Mouse (Mus musculus) lung, postnatal 0 days (tissue): ENCODE data around the gene Sult1e1. TPM values are rescaled to one million over a fixed set of nuclear protein-coding genes. Genes with fewer than 3 reads are reported as not detected.
A peak's percentile ranks its signal among the peaks of the same experiment; 100 is the strongest.

Experiments used
- ATAC-seq: fragments of 200-750 bp; cut with Nextera tagmentation; 2 replicates; pipeline ENCODE4 v1.8.0; 2017; ENCODE audit warnings: moderate library complexity
- DNase-seq: peaks from one replicate; pipeline ENCODE4 v3.0.0-alpha.2; 2016; ENCODE audit warnings: low spot score
- H3K27ac ChIP-seq: fragments of 300-500 bp; sonication (generic); 2 replicates; pipeline ENCODE4 v1.5.1; 2014; ENCODE audit warnings: antibody characterized with exemption, mild to moderate bottlenecking, low read length, mixed read lengths
- H3K27me3 ChIP-seq: fragments of 300-500 bp; sonication (generic); replicated peaks from 2 replicates; pipeline ENCODE4 v1.6.1; 2014; ENCODE audit warnings: low read length, mixed read lengths; ENCODE audit not compliant: insufficient read depth
- H3K36me3 ChIP-seq: fragments of 300-500 bp; sonication (generic); 2 replicates; pipeline ENCODE4 v1.6.1; 2014; ENCODE audit warnings: low read length, mixed read lengths; ENCODE audit not compliant: insufficient read depth
- H3K4me1 ChIP-seq: fragments of 300-500 bp; sonication (generic); 2 replicates; pipeline ENCODE4 v1.6.1; 2014; ENCODE audit warnings: antibody characterized with exemption, low read depth, low read length, mixed read lengths; ENCODE audit not compliant: insufficient read depth
- H3K4me2 ChIP-seq: fragments of 300-500 bp; sonication (generic); replicated peaks from 2 replicates; pipeline ENCODE4 v1.6.1; 2014; ENCODE audit warnings: low read depth, mild to moderate bottlenecking, low read length, moderate library complexity, mixed read lengths
- H3K4me3 ChIP-seq: fragments of 300-500 bp; sonication (generic); 2 replicates; pipeline ENCODE4 v1.5.1; 2014; ENCODE audit warnings: low read depth, low read length
- H3K9ac ChIP-seq: fragments of 300-500 bp; sonication (generic); replicated peaks from 2 replicates; pipeline ENCODE4 v1.6.1; 2014; ENCODE audit warnings: low read depth, mild to moderate bottlenecking
- H3K9me3 ChIP-seq: fragments of 300-500 bp; sonication (generic); 2 replicates; pipeline ENCODE4 v1.6.1; 2016; ENCODE audit warnings: low read length, mixed read lengths
- CTCF ChIP-seq: IDR thresholded peaks from 2 replicates; pipeline ENCODE4 v1.5.1; 2016; ENCODE audit warnings: antibody characterized with exemption, mild to moderate bottlenecking
- EP300 ChIP-seq: IDR thresholded peaks from 2 replicates; pipeline ENCODE4 v1.6.1; 2016; ENCODE audit warnings: antibody characterized with exemption, mild to moderate bottlenecking, control low read depth
- WGBS: fragments of 180-500 bp; shearing (Covaris S2); extraction: QIAGEN DNeasy Blood & Tissue Kit; methylation state at CpG from one replicate; pipeline ENCODE4 v1.1.7; 2014; 5-methylcytosine and 5-hydroxymethylcytosine counted together
- polyA plus RNA-seq: library from polyadenylated mRNA; unstranded; fragments of >200 nt; fragmentation: Nextera tagmentation; extraction: Ambion mirVana; gene quantifications from 2 replicates; pipeline ENCODE4 v1.2.1, GENCODE M21; 2015

The Sult1e1 gene
- not detected in 2 replicates for polyA plus RNA-seq

DNA sequence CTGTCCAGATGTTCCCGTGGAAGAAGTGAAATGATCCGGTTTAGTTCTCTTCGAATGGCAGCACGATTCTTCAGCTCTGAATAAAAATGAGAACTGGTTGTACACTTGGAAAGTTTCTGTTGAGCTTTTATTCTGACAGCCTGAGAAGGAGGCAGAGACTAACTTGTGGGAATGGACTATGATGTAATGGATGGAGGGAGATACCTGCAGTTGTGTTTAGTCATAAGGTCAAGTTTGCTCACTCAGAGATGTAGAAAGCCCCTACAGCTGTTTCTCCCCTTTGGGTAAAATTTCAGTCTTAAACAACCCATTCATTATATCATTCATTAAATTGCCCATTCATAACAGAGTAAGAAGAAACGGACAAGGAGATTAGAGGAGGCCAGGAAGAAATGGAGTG lies at the start of gene Sult1e1:
Sult1e1 (minus strand) TSS at position 101 of the 400 bp plus-strand sequence.
- no peak within 1 kb of the TSS for H3K4me2 ChIP-seq
- no peak for DNase-seq
- H3K4me1 ChIP-seq, result no peaks in the 10 kb centered on the region
- H3K27ac ChIP-seq, result no peak within 1 kb of the TSS
- H3K27me3 ChIP-seq, result no peaks in the 10 kb centered on the region
- no peaks in the 10 kb centered on the region for H3K36me3 ChIP-seq
- no peak within 1 kb of the TSS for H3K4me3 ChIP-seq
- ATAC-seq, result no peak
- H3K9ac ChIP-seq, result no peak within 1 kb of the TSS
- H3K9me3 ChIP-seq, result no peaks in the 10 kb centered on the region
- no peak for TF ChIP-seq EP300
- WGBS, result 74% methylated on average over 5 of the region's 5 CpGs

DNA sequence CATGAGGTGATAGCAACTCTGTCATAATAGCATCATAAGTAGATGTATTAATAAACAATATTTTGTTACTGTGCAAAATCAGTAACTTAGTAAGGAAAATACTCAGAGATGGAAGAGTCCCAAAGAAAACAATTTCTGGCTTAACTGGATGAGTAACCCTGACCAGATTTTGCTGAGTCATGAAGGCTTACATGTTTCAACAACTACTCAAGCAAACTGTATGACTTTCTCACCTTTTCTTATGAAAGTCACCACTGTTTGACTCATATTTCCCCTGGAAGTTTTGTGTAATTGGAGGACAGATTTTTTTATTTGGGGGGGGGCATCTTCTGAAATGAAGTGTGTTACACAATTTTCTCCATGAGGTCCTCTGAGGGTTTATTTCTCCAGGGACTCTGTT lies 31.3 kb upstream of the Sult1e1 start:
- Histone ChIP-seq H3K27me3 (no peaks in the 10 kb centered on the region), H3K4me1 (no peaks in the 10 kb centered on the region), H3K36me3 (no peaks in the 10 kb centered on the region), H3K27ac (no peak overlapping the region), H3K4me3 (no peak overlapping the region), H3K9ac (no peak overlapping the region), H3K4me2 (no peak overlapping the region), H3K9me3 (no peaks in the 10 kb centered on the region)
- no peak for ATAC-seq
- DNase-seq, result peak; percentile 7
- TF ChIP-seq CTCF (no peak), EP300 (no peak)

DNA sequence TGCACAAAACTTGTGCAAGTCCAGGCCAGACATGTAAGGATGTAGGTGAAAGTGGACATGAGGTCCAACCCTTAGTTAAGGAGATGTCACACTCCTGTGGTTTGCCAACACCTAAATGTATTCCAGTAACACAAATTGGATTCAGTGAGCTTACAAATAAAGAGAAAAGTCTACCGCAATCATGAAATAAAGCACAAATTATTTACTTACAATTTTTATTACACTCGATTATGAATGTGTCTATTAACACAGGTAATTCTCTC lies 23.7 kb upstream of the Sult1e1 start:
- no peak overlapping the region for H3K27ac ChIP-seq

GRCm38 (mm10) chr5:87614364-87615127 lies 23.2 kb upstream of the Sult1e1 start:
- no peaks in the 10 kb centered on the region for H3K9me3 ChIP-seq
- DNase-seq, result no peak
- H3K4me1 ChIP-seq, result no peaks in the 10 kb centered on the region
- no peak overlapping the region for H3K4me2 ChIP-seq
- no peaks in the 10 kb centered on the region for H3K36me3 ChIP-seq
- H3K27me3 ChIP-seq, result no peaks in the 10 kb centered on the region
- ATAC-seq, result no peak
- TF ChIP-seq EP300 (no peak), CTCF (no peak)
- no peak overlapping the region for H3K27ac ChIP-seq
- H3K4me3 ChIP-seq, result no peak overlapping the region
- no peak overlapping the region for H3K9ac ChIP-seq

More for the DNA sequence above, 23.7 kb upstream of the Sult1e1 start:
- TF ChIP-seq EP300, result no peak
- WGBS, result 78% methylated on average over 2 of the region's 2 CpGs
- Histone ChIP-seq H3K36me3 (no peaks in the 10 kb centered on the region), H3K4me2 (no peak overlapping the region), H3K27me3 (no peaks in the 10 kb centered on the region), H3K4me3 (no peak overlapping the region), H3K4me1 (no peaks in the 10 kb centered on the region), H3K9me3 (no peaks in the 10 kb centered on the region), H3K9ac (no peak overlapping the region)
- no peak for ATAC-seq
- DNase-seq, result no peak

GRCm38 (mm10) chr5:87601018-87601417 lies 9.6 kb upstream of the Sult1e1 start:
- TF ChIP-seq CTCF, result no peak
- no peak for TF ChIP-seq EP300
- 59% methylated on average over 3 of the region's 3 CpGs for WGBS
- Histone ChIP-seq H3K36me3 (no peaks in the 10 kb centered on the region), H3K9me3 (no peaks in the 10 kb centered on the region), H3K4me2 (no peak overlapping the region), H3K9ac (no peak overlapping the region), H3K27me3 (no peaks in the 10 kb centered on the region), H3K27ac (no peak overlapping the region), H3K4me1 (no peaks in the 10 kb centered on the region), H3K4me3 (no peak overlapping the region)
- ATAC-seq (no peak), DNase-seq (no peak)

DNA sequence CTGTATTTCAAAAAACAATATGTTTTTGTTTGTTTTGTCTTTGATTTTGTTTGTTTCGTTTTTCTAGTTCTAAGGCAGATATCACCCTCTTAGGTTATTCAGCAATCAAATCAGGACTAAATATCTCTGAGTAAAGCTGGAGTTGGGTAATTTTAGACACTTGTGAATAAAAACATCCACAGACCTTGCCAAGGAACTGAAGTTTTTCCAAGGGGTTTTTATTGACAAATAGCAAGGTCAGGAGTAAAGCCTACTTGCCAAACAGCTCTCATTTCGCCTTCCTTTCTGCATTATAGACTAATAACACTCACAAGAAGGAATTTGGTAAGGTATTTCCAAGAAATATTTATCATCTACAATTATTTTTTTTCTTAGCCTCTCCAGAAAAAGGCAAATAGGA lies 6.5 kb upstream of the Sult1e1 start:
- Histone ChIP-seq H3K36me3 (no peaks in the 10 kb centered on the region), H3K4me2 (no peak overlapping the region)

GRCm38 (mm10) chr5:87589916-87590315 lies 1.5 kb downstream of the Sult1e1 start:
- Histone ChIP-seq H3K4me2 (no peak overlapping the region), H3K9ac (no peak overlapping the region), H3K27ac (no peak overlapping the region), H3K27me3 (no peaks in the 10 kb centered on the region), H3K36me3 (no peaks in the 10 kb centered on the region), H3K4me3 (no peak overlapping the region), H3K9me3 (no peaks in the 10 kb centered on the region), H3K4me1 (no peaks in the 10 kb centered on the region)
- TF ChIP-seq EP300, result no peak
- no peak for TF ChIP-seq CTCF
- ATAC-seq (no peak), DNase-seq (no peak)
- 80% methylated on average over 2 of the region's 2 CpGs for WGBS

More for the DNA sequence above, 6.5 kb upstream of the Sult1e1 start:
- no peaks in the 10 kb centered on the region for H3K4me1 ChIP-seq
- no peak overlapping the region for H3K9ac ChIP-seq
- ATAC-seq, result no peak
- no peaks in the 10 kb centered on the region for H3K9me3 ChIP-seq
- 36% methylated on average over 2 of the region's 2 CpGs for WGBS
- DNase-seq, result no peak
- H3K4me3 ChIP-seq, result no peak overlapping the region
- H3K27ac ChIP-seq, result no peak overlapping the region
- TF ChIP-seq EP300, result no peak
- no peak for TF ChIP-seq CTCF
- no peaks in the 10 kb centered on the region for H3K27me3 ChIP-seq
